Mouse (Mus musculus) heart, embryonic 14.5 days (tissue): ENCODE results near the gene Clpp. TPM values are rescaled to one million over a fixed set of nuclear protein-coding genes. Genes with fewer than 3 reads are reported as not detected.

Experiments used
- ATAC-seq: fragments of 200-750 bp; cut with Nextera tagmentation; 2 replicates; pipeline ENCODE4 v1.8.0; 2017; ENCODE audit warnings: low read depth, moderate TSS enrichment; ENCODE audit not compliant: insufficient number of reproducible peaks, insufficient read depth, low FRiP score
- H3K27ac ChIP-seq, 2 experiments: fragments of 200-500 bp in 1 of 2; fragments of 300-500 bp in 1 of 2; sonication (generic) in 1 of 2; replicated peaks in 1 of 2; 2 replicates each; pipeline ENCODE4 v1.5.1; 2012 to 2014; ENCODE audit warnings: low read depth in 2 of 2, low read length in 2 of 2, control low read depth in 1 of 2, mild to moderate bottlenecking in 1 of 2, mixed read lengths in 1 of 2; ENCODE audit not compliant: control insufficient read depth in 1 of 2, insufficient read depth in 1 of 2
- H3K27me3 ChIP-seq: fragments of 300-500 bp; sonication (generic); 2 replicates; pipeline ENCODE4 v1.6.1; 2014; ENCODE audit warnings: mild to moderate bottlenecking, low read length, control low read depth; ENCODE audit not compliant: control insufficient read depth, insufficient read depth
- H3K36me3 ChIP-seq: fragments of 300-500 bp; sonication (generic); 2 replicates; pipeline ENCODE4 v1.6.1; 2014; ENCODE audit warnings: mild to moderate bottlenecking, control low read depth, low read length, mixed read lengths; ENCODE audit not compliant: control insufficient read depth, insufficient read depth
- H3K4me1 ChIP-seq, 2 experiments: fragments of 200-500 bp in 1 of 2; fragments of 300-500 bp in 1 of 2; sonication (generic) in 1 of 2; 2 replicates each; pipeline ENCODE4 v1.6.1; 2012 to 2014; ENCODE audit warnings: low read length in 2 of 2, control low read depth in 1 of 2, mixed read lengths in 1 of 2; ENCODE audit not compliant: control insufficient read depth in 2 of 2, insufficient read depth in 2 of 2
- H3K4me2 ChIP-seq: fragments of 300-500 bp; sonication (generic); 2 replicates; pipeline ENCODE4 v1.6.1; 2014; ENCODE audit warnings: mild to moderate bottlenecking, low read length
- H3K4me3 ChIP-seq, 2 experiments: fragments of 200-500 bp in 1 of 2; fragments of 300-500 bp in 1 of 2; sonication (generic) in 1 of 2; 2 replicates each; pipeline ENCODE4 v1.5.1; 2012 to 2014; ENCODE audit warnings: low read length in 2 of 2, mild to moderate bottlenecking in 2 of 2, control low read depth in 1 of 2, low read depth in 1 of 2, moderate library complexity in 1 of 2; ENCODE audit not compliant: control insufficient read depth in 1 of 2, insufficient read depth in 1 of 2
- H3K9ac ChIP-seq: fragments of 300-500 bp; sonication (generic); 2 replicates; pipeline ENCODE4 v1.6.1; 2014; ENCODE audit warnings: mild to moderate bottlenecking, low read length
- H3K9me3 ChIP-seq: fragments of 300-500 bp; sonication (generic); 2 replicates; pipeline ENCODE4 v1.6.1; 2016; ENCODE audit warnings: low read length, control low read depth; ENCODE audit not compliant: control insufficient read depth
- WGBS: fragments of 180-500 bp; shearing (Covaris S2); extraction: QIAGEN DNeasy Blood & Tissue Kit; methylation state at CpG from one replicate; pipeline ENCODE4 v1.1.7; 2014; 5-methylcytosine and 5-hydroxymethylcytosine counted together
- polyA plus RNA-seq: library from polyadenylated mRNA; unstranded; fragments of >200 nt; fragmentation: Nextera tagmentation; extraction: Ambion mirVana; gene quantifications from 2 replicates; pipeline ENCODE4 v1.2.1, GENCODE M21; 2014

Gene Clpp
- polyA plus RNA-seq: 120 and 128 TPM in 2 replicates

DNA sequence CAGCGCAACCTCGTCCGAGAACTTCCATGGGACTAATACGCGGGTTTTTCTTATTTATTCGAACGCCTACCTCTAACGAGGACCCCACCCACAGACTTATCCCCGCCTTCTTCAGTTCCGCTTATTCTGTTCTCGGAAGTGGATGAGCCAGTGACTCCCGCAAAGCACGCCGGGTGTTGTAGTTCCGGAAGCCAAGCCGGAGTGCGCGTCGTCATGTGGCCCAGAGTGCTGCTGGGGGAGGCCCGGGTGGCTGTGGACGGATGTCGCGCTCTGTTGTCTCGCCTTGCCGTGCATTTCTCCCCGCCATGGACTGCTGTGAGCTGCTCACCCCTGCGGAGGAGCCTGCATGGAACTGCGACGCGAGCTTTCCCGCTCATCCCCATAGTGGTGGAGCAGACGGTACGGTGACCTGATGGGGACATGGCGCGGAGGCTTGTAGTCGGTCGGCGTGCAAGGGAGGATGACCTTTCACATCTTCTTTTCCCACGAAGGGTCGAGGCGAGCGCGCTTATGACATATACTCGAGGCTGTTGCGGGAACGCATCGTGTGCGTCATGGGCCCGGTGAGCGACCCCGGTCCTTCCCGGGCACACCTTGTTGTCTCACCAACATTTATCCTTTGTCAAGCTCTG lies at the start of gene Clpp:
Gene Clpp, plus strand, starts transcription at position 191 of the 632 bp plus-strand sequence.
- peak within 1 kb of the TSS; percentile 92 for H3K9ac ChIP-seq
- H3K27me3 ChIP-seq: no peaks in the 10 kb centered on the region
- H3K4me1 ChIP-seq: peaks cover 6% of the 10 kb centered on the region in 2 experiments; a peak in 3 of 4 replicates
- H3K9me3 ChIP-seq: no peaks in the 10 kb centered on the region
- H3K4me2 ChIP-seq: peak within 1 kb of the TSS; percentile 93
- H3K27ac ChIP-seq: peak within 1 kb of the TSS; percentile 73 to 75
- peaks cover 36% of the 10 kb centered on the region for H3K36me3 ChIP-seq
- WGBS: under 1% methylated on average over 52 of the region's 52 CpGs
- peak within 1 kb of the TSS; percentile 76 to 83 for H3K4me3 ChIP-seq
- peak; percentile 93 for ATAC-seq

DNA sequence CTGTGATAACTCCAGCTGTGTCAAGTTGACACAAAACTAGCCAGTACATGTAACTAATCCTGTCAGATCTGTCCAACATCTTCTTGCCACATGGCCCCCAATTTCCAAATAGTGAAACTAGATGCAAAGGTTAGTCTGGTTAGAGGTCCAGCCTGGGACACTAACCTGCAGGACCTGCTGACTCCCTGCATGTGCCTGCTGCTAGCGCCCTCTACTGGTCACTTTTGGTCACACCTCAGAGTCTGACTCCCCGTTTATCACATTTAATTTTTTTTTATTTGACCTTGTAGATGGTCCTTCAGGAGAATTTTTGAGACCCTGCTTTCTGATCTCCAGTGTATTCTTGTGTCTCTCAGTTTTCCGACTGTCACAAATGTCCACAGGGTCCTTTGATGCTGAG lies 39.2 kb upstream of the Clpp start:
- H3K4me1 ChIP-seq: no peaks in the 10 kb centered on the region
- H3K27ac ChIP-seq: no peak overlapping the region
- peaks cover 7% of the 10 kb centered on the region; the same call in 1 of the 2 replicates for H3K9me3 ChIP-seq
- H3K9ac ChIP-seq: no peak overlapping the region
- H3K4me3 ChIP-seq: no peak overlapping the region
- H3K4me2 ChIP-seq: no peak overlapping the region
- ATAC-seq: no peak
- WGBS: 13% methylated on average over 3 of the region's 3 CpGs
- H3K36me3 ChIP-seq: no peaks in the 10 kb centered on the region
- no peaks in the 10 kb centered on the region for H3K27me3 ChIP-seq

DNA sequence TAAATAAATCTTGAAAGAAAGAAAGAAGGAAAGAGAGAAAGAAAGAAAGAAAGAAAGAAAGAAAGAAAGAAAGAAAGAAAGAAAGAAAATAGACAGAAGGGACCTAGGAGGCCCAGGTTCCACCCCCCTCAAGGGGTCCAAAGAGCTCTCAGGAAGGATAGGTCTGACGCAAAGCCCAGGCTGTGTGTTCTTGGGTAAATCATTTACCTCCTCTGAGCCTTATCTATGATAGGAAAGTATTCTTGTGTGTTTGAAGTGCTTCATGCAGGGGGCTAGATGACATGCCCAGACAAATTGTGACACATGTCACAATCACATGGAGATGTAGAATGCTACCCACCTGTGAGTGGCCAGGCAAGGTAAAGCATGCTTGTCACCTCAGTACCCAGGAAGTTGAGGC lies 37.5 kb upstream of the Clpp start:
- H3K9me3 ChIP-seq: 0 out of 2 replicates have a peak, but pooled peaks cover under 1% of the 10 kb centered on the region
- no peaks in the 10 kb centered on the region for H3K27me3 ChIP-seq
- H3K36me3 ChIP-seq: no peaks in the 10 kb centered on the region
- ATAC-seq: no peak
- H3K9ac ChIP-seq: no peak overlapping the region
- H3K4me1 ChIP-seq: no peaks in the 10 kb centered on the region
- H3K4me3 ChIP-seq: no peak overlapping the region
- no peak overlapping the region for H3K4me2 ChIP-seq
- 87% methylated on average over 1 of the region's 1 CpGs for WGBS
- H3K27ac ChIP-seq: no peak overlapping the region

DNA sequence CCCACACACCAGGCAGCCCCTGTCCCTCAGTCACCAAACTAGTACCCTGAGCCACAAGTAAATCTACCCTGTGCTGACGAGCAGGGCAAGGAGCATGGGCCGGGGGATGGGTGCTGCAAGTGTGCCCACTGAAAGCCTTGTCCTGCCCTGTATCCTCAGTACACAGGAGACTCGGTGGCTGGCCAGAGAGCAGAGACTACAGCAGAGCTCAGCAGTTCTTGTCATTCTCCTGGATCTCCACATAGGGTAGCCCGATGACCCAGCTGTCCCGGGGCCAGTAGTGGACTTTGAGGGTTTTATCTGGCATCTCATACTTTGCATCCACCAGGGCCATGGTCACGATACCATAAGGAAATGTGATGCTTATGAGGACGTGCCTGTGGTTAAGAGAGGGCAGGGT lies 35.2 kb upstream of the Clpp start:
- WGBS: 74% methylated on average over 7 of the region's 7 CpGs
- Histone ChIP-seq H3K36me3 (no peaks in the 10 kb centered on the region), H3K4me1 (no peaks in the 10 kb centered on the region), H3K9ac (no peak overlapping the region), H3K27ac (no peak overlapping the region), H3K4me3 (no peak overlapping the region), H3K9me3 (no peaks in the 10 kb centered on the region), H3K27me3 (no peaks in the 10 kb centered on the region), H3K4me2 (no peak overlapping the region)
- no peak for ATAC-seq

DNA sequence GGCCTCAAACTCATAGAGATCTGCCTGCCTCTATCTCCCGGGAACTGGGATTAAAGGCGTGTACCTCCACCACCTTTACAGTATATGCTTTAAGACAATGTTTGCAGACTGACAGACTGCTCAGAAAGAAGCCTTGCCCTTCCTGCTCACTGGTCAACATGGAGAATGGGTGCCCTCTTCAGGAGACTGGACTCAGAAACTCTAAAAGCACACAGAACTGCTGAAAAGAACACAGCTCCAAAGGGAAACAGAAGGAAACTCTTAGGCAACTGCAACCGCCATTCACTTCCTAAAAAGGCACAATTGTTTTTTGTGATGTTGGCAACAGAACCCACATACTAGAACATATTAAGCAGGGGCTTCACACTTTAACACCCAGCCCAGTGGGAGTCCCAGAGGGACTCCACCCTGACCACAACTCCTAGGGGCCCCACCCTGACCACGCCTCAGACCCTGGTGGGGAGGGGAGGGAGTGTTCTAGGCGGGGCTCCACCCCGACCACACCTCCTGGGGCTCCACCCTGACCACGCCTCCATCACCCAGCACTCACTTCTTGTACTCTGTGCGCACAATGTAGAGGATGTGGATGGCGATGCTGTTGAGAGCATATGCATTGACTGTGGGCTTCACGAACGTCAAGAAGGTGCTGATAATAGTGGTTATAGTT lies 32.2 kb upstream of the Clpp start:
- 18% methylated on average over 11 of the region's 11 CpGs for WGBS
- H3K9me3 ChIP-seq: no peaks in the 10 kb centered on the region
- no peaks in the 10 kb centered on the region for H3K4me1 ChIP-seq
- no peaks in the 10 kb centered on the region for H3K27me3 ChIP-seq
- H3K4me3 ChIP-seq: no peak overlapping the region
- H3K4me2 ChIP-seq: no peak overlapping the region
- H3K27ac ChIP-seq: no peak overlapping the region
- no peak; the same call in 1 of the 2 replicates for ATAC-seq
- H3K9ac ChIP-seq: no peak overlapping the region
- no peaks in the 10 kb centered on the region for H3K36me3 ChIP-seq

DNA sequence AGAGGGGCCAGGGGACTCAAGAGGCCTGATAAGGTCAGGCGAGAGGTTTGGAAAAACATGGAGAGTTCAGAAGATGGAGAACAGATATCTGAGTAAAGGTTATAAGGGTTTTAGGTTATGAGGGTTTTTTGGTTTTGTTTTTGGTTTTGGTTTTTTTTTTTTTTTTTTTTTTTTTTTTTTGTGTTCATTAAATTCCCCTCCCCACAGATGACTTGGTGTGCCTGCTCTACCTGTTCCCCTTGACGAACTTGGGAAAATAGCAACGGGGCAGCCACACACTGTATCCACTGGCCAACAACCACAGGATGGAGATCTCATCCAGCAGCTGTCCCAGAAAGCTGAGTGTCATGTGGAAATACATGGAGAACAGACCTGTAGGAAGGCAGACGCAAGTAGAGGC lies 31.4 kb upstream of the Clpp start:
- WGBS: 58% methylated on average over 4 of the region's 4 CpGs
- Histone ChIP-seq H3K27me3 (no peaks in the 10 kb centered on the region), H3K4me1 (no peaks in the 10 kb centered on the region), H3K4me2 (no peak overlapping the region), H3K36me3 (no peaks in the 10 kb centered on the region), H3K27ac (no peak overlapping the region), H3K9me3 (no peaks in the 10 kb centered on the region), H3K4me3 (no peak overlapping the region), H3K9ac (no peak overlapping the region)
- ATAC-seq: no peak

DNA sequence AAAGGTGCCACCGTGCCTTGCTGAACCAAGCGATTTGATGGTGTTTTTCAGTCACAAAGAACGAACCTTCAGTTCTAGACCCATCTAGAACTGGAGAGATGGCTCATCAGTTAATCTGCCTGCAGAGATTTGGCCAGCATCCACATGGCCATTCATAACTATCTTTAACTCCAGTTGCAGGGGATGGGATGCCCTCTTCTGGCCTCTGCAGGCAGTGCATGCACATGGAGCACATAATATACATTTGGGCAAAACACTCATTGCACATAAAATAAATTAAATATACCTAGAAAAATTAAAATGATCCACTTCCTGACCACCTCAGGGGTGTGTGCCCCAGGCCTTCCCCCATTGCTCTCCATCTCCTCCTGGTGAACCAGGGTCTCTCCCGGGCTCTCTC lies 28.2 kb upstream of the Clpp start:
- H3K9ac ChIP-seq: no peak overlapping the region
- no peaks in the 10 kb centered on the region for H3K36me3 ChIP-seq
- 0 out of 2 replicates have a peak, but pooled peaks cover 5% of the 10 kb centered on the region for H3K27me3 ChIP-seq
- H3K27ac ChIP-seq: no peak overlapping the region
- no peaks in the 10 kb centered on the region for H3K4me1 ChIP-seq
- ATAC-seq: no peak
- WGBS: 91% methylated on average over 4 of the region's 4 CpGs
- H3K9me3 ChIP-seq: no peaks in the 10 kb centered on the region
- no peak overlapping the region for H3K4me3 ChIP-seq
- no peak overlapping the region for H3K4me2 ChIP-seq
